Mouse (Mus musculus): ENCODE results near the gene Sqor. TPM values are rescaled to one million over a fixed set of nuclear protein-coding genes. Genes with fewer than 3 reads are reported as not detected.

Sqor gene
- total RNA-seq, 2 experiments from 2014 or later, result 10.4 to 11.4 TPM

- DNase-seq (ENCODE audit: low spot score in 2 of 2), result no peak
Observed at GRCm38 (mm10) chr2:122781590-122782356, 16.7 kb downstream of the Sqor start.

- no peak for DNase-seq (ENCODE audit: low spot score in 2 of 2)
Observed at GRCm38 (mm10) chr2:122783730-122784129, 18.7 kb downstream of the Sqor start.

DNA sequence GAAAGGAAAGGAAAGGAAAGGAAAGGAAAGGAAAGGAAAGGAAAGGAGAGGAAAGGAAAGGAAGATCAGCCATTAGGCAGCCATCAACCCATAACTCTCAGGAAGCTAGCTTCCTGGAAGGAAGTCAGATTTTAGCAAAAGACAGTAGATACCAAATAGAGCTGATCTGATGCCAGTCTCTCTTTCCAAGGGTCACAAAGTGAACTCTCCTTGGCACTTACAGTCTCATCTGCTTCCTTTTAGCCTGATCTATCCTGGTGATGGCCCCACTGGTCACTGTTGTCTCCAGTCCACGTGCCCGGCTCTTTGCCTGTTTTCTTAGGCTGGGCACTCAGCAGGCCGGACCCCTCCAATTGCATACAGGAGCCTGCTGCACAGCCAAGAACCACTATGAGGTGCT, 19.7 kb downstream of the Sqor start:
- DNase-seq (ENCODE audit: low spot score in 2 of 2), result no peak

- DNase-seq (ENCODE audit: low spot score in 2 of 2), result no peak
Observed at GRCm38 (mm10) chr2:122786167-122786566, 21.1 kb downstream of the Sqor start.

DNA sequence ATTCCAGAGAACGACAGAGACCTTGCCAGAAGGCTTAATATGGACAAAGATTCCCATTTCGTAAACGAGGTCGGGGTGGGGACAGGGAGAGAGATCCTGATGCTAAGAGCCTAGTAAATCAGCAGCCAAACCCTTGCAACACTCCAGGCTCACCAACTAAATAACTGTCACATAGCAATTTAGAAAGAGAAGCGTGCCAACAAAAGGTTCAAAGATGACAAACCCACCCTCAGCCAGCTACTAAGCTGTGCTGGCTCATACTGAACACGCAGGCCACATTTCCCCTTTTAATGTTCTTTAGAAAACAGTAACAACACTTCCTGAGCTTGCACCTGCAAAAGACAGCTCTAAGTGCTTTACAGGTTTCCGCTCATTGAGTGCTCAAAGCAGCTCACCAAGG, 24.3 kb downstream of the Sqor start:
- DNase-seq (ENCODE audit: low spot score in 2 of 2), result no peak

DNA sequence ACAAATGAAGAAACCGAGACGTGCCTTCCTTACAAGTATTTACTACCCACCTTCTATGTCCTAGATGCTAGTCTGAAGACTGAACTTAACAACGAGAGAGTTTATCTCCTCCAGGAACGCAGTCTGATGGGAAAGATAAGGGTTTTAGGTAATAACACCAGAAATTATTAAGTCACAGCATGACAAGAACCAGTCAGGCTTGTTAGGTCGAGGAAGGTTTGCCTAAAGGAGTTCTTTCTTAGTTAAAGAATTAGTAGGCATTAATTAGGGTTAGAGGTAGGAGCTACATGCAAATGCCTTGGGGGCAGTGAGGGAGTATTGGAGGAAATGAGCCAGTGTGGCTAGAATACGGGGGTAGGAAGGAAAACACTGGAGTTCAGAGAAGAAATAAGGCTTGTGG, 24.7 kb downstream of the Sqor start:
- no peak for DNase-seq (ENCODE audit: low spot score in 2 of 2)

DNA sequence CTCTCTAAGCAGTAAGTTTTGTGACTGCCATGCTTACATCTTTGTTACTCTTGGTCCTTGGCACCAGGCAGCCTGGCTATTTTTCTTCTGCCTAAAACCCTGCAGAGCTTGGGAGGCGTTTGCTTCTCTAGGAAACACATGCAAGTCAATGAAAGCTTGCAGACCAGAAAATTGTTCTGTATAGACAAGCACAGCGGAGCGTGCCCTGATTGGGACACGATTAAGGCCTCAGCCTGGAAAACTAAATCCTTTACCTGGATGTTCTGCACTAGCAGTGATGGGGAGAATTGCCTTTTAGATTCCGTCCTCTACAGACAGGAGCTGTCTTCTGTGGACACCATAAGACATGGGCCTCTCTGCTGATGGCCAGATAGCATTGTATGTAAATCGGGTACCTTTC, 39.4 kb downstream of the Sqor start:
- DNase-seq (ENCODE audit: low spot score in 2 of 2), result no peak

DNA sequence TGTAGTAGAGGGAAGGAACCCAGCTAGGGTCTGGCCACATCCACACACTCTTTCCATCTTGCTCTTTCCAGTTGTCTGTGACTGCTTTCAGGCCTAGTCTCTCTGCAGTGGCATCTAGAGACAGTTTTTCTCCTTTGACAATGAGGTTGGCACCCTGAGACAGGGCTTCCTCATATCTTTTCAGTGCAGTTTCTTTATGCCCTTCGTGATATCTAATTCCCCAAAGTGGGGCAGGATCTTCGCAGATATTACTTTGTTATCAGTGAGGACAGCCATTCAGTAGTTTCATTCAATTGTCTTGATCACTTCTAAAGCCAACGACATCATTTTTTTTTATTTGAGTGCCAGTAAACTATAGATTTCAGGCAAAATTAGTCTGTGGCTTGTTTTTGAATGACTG, 41.0 kb downstream of the Sqor start:
- no peak for DNase-seq (ENCODE audit: low spot score in 2 of 2)

DNA sequence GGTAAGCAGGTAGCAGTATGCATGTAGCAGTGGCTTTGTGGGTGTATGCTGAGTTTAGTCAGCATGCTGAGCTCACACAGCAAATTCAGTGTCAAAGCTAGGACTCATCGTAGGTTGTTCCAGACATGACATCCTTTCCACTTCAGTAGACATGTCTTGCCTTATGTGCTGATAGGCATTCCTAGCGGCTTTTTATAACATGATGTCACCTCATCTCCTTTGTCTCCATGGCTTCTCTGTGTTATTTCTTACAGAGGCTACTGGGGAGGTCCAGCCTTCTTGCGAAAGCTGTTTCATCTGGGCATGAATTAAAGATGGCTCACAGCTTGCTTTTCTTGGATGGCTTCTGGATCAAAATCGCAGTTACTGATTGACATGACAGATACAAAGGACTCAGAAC, 44.0 kb downstream of the Sqor start:
- no peak for DNase-seq (ENCODE audit: low spot score in 2 of 2)

DNA sequence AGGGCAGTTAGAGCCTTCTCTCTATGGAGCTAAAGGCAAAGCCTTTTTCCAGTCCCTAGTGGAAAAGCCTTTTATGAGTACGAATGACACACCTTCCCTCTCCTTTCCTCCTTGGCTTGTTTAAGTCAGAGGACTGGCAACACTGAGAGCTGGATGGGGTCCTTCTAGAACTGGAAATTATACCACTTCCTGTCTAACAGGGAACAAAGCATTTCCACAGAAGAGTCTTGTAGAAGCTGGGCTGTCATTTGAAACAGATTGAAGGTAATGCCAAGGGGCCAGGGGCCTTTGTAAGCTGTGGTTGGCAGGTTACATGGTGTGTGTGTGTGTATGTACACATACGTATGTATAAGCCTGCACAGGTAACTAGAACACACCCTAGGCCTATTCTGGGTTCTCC, 51.9 kb downstream of the Sqor start:
- DNase-seq (ENCODE audit: low spot score in 2 of 2), result no peak

- DNase-seq (ENCODE audit: low spot score in 2 of 2), result no peak
Observed at GRCm38 (mm10) chr2:122821246-122821645, 56.2 kb downstream of the Sqor start.

- DNase-seq (ENCODE audit: low spot score in 2 of 2), result peak in 1 of 2 experiments; percentile 21
Observed at GRCm38 (mm10) chr2:122825406-122826236, 60.6 kb downstream of the Sqor start.

DNA sequence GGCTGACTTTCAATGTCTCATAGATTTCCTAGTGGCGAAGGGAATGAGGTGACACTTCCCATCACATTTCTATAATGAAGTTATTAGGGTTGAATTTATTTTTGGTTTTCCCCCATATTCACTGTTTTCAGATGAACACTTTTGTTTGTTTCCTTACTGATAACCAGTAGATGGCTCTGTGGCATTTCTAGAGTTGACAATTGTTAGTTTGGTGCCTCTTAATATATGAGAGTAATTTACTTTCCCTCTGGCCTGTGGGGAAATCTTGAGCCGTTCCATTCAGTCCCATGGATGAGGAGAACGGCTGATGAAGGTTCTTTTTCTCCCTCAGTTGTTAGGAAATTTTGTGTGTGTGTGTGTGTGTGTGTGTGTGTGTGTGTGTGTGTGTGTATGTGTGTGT, 61.3 kb downstream of the Sqor start:
- DNase-seq (ENCODE audit: low spot score in 2 of 2), result no peak

- DNase-seq (ENCODE audit: low spot score in 2 of 2), result no peak
Observed at GRCm38 (mm10) chr2:122854636-122855035, 89.6 kb downstream of the Sqor start.

DNA sequence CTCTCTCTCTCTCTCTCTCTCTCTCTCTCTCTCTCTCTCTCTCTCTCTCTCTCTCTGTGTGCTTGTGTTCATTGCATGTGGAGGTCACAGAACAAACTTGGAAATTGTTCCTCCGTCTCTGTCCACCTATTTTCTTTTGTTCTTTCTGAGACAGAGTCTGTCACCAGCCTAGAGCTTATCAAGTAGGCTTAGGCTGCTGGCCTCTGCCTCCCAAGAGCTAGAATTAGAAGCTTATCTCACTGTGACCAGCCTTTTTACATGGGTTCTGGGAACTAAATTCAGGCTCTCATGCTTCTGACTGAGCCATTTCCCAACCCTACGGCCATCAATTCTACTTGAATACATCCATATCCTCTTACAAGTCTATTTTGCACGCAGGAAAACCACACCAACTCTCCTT, 90.3 kb downstream of the Sqor start:
- no peak for DNase-seq (ENCODE audit: low spot score in 2 of 2)

Other genes starting within 250 kb of the Sqor start
- gene Gatm, start 153.9 kb upstream of the Sqor start, total RNA-seq (2021), result 100 to 1,000 TPM; 282 to 422 TPM
- not detected for gene AA467197, start 128.3 kb upstream of the Sqor start, total RNA-seq (2021)
- 10 to 100 TPM; 20.0 to 21.3 TPM for gene Slc30a4, start 62.6 kb upstream of the Sqor start, total RNA-seq (2021)
- 10 to 100 TPM; 23.8 to 26.0 TPM for gene Bloc1s6, start 26.7 kb upstream of the Sqor start, total RNA-seq (2021)